Mouse (Mus musculus): ENCODE data around the gene Map6.

The Map6 gene

GRCm38 (mm10) chr7:99267897-99268505 lies 754 bp downstream of the Map6 start:
- DNase-seq, result peak; percentile 74

- DNase-seq, result peak; percentile 28
Measured at GRCm38 (mm10) chr7:99268506-99268900, 1.3 kb downstream of the Map6 start.

GRCm38 (mm10) chr7:99268951-99269945 lies 2.0 kb downstream of the Map6 start:
- peak; percentile 38 for DNase-seq

- no peak for DNase-seq
Measured at GRCm38 (mm10) chr7:99271630-99272029, 4.4 kb downstream of the Map6 start.

GRCm38 (mm10) chr7:99275131-99275530 lies 7.9 kb downstream of the Map6 start:
- DNase-seq, result no peak

GRCm38 (mm10) chr7:99276679-99277078 lies 9.4 kb downstream of the Map6 start:
- no peak for DNase-seq

- DNase-seq, result no peak
Measured at GRCm38 (mm10) chr7:99278309-99278708, 11.1 kb downstream of the Map6 start.

- DNase-seq, result no peak
Measured at GRCm38 (mm10) chr7:99279586-99279985, 12.3 kb downstream of the Map6 start.

- DNase-seq, result no peak
Measured at GRCm38 (mm10) chr7:99287287-99287686, 20.0 kb downstream of the Map6 start.

GRCm38 (mm10) chr7:99290008-99290407 lies 22.8 kb downstream of the Map6 start:
- no peak for DNase-seq

GRCm38 (mm10) chr7:99290925-99291324 lies 23.7 kb downstream of the Map6 start:
- no peak for DNase-seq

GRCm38 (mm10) chr7:99294198-99294780 lies 27.0 kb downstream of the Map6 start:
- no peak for DNase-seq

GRCm38 (mm10) chr7:99295104-99295503 lies 27.9 kb downstream of the Map6 start:
- no peak for DNase-seq

- DNase-seq, result no peak
Measured at GRCm38 (mm10) chr7:99300650-99301175, 33.5 kb downstream of the Map6 start.

- no peak for DNase-seq
Measured at GRCm38 (mm10) chr7:99304029-99304428, 36.8 kb downstream of the Map6 start.

- peak; percentile 85 for DNase-seq
Measured at GRCm38 (mm10) chr7:99304949-99305372, 37.7 kb downstream of the Map6 start.

- DNase-seq, result no peak
Measured at GRCm38 (mm10) chr7:99305688-99306087, 38.4 kb downstream of the Map6 start.

GRCm38 (mm10) chr7:99306640-99307039 lies 39.4 kb downstream of the Map6 start:
- DNase-seq, result no peak

- no peak for DNase-seq
Measured at GRCm38 (mm10) chr7:99311433-99311832, 44.2 kb downstream of the Map6 start.

- DNase-seq, result no peak
Measured at GRCm38 (mm10) chr7:99312058-99312457, 44.8 kb downstream of the Map6 start.

GRCm38 (mm10) chr7:99312671-99313143 lies 45.5 kb downstream of the Map6 start:
- DNase-seq, result no peak

GRCm38 (mm10) chr7:99313253-99313652 lies 46.0 kb downstream of the Map6 start:
- DNase-seq, result no peak

- DNase-seq, result no peak
Measured at GRCm38 (mm10) chr7:99314565-99314964, 47.3 kb downstream of the Map6 start.
